Mouse (Mus musculus) adrenal gland, postnatal 14 days (tissue): ENCODE results near the gene Sgo1. TPM values are rescaled to one million over a fixed set of nuclear protein-coding genes. Genes with fewer than 3 reads are reported as not detected.
"Not testable (repeated sequence)": the region's sequence is repeated elsewhere in the genome, so short reads cannot be mapped to it uniquely, and the experiment has no call there.

Source experiments
- DNase-seq: peaks from one replicate; pipeline ENCODE4 v3.0.0; 2021; ENCODE audit warnings: mixed read lengths
- long read RNA-seq, 2 experiments: library from polyadenylated mRNA; stranded (forward); transcript quantifications; one replicate each; pipeline ENCODE4 v2.0.0; 2021
- total RNA-seq: library from RNA; stranded (reverse); gene quantifications from 2 replicates; pipeline ENCODE4 v1.2.3, GENCODE M21; 2021

Sgo1 gene
- 3.3 and 5.2 TPM in 2 replicates for total RNA-seq
- long read RNA-seq, experiment 1, transcript Sgo1-201 (9 exons, 3,628 nt): major isoform, 7 of 8 reads
- long read RNA-seq, experiment 1, partial matches to known transcripts: 0 of 8 reads
- long read RNA-seq, experiment 1, other reads (novel, unspliced or antisense): 1 of 8 reads
- long read RNA-seq, experiment 2, partial matches to known transcripts: 0 of 5 reads
- long read RNA-seq, experiment 2, other reads (novel, unspliced or antisense): 1 of 5 reads

DNA sequence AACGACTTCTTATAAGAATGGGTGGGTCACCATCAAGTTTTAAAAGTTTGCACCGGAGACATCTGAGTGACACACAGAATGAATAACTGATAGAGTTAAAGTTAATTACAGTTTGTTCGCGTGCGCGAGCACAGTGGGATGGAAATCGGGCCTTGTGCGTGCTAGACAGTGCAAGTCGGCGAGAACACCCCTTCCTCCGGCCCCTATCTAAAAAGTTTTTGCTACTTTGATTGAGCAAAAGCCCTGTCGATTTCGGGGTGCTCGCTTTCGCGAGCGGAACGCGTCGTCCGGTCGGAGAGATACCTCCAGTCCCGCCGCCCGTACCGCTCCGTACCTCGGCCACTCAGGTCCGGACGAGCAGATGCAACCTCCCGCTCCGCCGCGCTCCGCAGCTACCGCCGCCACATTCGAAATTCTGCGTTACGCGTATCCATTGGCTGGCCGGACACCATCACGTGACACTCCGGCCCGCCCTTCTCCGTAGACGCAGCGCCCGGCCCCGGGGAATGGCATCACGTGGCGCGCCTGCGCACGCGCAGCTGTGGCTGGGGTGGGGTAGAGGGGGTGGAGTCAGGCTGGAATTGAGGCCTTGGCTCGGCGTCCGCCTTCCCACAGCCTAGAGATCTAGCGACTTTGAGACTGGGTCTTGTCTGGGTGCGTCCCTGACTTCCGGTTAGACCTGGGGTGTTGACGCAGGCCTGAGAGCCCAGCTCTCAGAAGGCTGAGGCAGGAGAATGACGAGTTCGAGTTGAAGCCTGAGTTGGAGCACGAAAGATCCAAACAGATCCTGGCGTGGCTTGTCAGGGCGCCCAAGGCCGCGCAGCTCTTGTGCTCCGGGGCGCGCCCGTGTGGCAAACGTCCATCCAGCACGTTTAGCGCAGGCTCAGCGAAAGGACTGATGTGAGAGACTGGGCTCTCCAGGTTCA lies at the start of gene Sgo1:
Gene Sgo1 (minus strand): TSS at position 457 of the 926 bp plus-strand sequence.
- peak; percentile 99 for DNase-seq

GRCm38 (mm10) chr17:53718916-53719315 lies 29.8 kb upstream of the Sgo1 start:
- DNase-seq: not testable (repeated sequence)

- DNase-seq: no peak
Measured at GRCm38 (mm10) chr17:53718474-53718873, 29.3 kb upstream of the Sgo1 start.

DNA sequence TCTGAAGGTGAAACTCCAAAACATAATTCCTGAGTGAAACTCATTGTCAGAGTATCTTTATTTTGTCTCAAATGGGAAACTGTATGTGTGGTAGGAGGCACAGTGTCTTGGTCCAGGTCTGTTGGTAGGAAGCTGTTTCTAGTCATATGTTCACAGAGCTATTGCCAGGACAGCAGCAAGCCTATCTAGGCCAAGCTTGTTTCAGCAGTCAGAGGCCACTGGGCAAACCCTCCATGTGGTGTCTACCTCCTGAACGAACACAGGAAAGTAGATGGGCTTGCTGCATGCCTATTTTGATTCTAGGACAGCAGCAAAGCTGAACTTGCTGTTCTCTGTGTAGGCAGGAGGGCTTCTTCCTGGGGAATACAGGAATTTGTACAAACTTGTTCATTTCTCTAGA lies 26.0 kb upstream of the Sgo1 start:
- DNase-seq: not testable (repeated sequence)

- DNase-seq: no peak
Measured at GRCm38 (mm10) chr17:53714453-53714852, 25.3 kb upstream of the Sgo1 start.

DNA sequence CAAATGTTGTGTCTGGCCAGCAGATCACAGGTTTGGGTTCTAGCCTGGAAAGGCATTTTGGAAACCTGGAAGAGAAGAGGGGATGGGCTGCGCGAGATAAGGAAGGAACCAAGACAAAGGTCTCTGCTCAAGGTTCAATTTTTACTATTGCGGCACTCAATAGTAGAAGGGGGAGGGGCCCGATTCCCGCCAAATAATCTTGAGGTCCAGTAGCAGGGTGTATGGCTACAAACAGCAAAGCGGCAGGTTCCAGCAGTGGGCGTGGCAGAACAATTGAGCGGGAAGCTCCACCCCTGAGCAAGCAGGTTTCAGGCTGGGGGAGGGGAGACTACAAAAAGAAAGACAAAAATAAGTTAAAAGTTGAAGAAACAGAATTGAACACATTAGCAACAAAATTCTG lies 8.4 kb upstream of the Sgo1 start:
- not testable (repeated sequence) for DNase-seq

DNA sequence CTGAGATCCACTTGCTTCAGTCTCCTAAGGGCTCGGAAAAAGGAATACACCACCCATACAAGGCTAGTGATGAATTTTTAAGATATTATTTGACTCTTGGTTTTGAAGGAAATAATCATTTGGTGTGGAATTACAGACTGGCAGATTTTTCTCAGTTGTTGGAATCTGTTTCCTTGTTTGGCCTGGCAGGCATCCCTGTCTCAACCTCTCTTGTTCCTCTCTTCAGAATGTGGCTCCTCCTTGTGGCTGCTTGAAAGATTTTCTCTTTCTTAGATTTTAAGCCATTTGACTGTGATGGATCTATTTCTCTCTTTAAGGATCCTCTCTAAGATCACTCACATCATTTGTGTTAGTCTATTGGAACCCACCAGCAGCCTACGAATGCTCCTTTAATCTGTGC lies 4.9 kb upstream of the Sgo1 start:
- peak; percentile 49 for DNase-seq

DNA sequence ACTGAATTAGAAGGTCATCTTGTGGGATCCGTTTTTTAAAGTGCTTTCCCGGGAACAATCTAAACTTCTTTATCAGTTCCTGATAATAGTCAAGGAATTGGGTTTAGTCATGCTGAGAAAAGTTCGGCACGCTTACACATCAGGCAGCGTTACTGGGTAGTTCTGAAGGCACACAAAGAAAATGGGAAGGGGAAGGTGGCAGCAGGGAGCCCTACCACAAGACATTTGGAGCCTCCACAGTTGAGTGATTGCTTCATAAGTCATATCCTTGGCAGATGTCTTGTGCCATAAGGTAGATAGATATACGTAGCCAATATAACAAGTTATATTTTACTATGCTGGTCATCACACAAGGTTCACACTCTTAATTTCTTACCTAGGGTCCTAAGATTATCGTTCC lies 813 bp upstream of the Sgo1 start:
- no peak for DNase-seq

- no peak for DNase-seq
Measured at GRCm38 (mm10) chr17:53688321-53688720, 812 bp downstream of the Sgo1 start.

- DNase-seq: peak; percentile 27
Measured at GRCm38 (mm10) chr17:53678716-53679115, 10.4 kb downstream of the Sgo1 start.

GRCm38 (mm10) chr17:53670453-53670852 lies 18.7 kb downstream of the Sgo1 start:
- no peak for DNase-seq

- DNase-seq: no peak
Measured at GRCm38 (mm10) chr17:53664703-53665382, 24.3 kb downstream of the Sgo1 start.

GRCm38 (mm10) chr17:53664267-53664666 lies 24.9 kb downstream of the Sgo1 start:
- DNase-seq: no peak

DNA sequence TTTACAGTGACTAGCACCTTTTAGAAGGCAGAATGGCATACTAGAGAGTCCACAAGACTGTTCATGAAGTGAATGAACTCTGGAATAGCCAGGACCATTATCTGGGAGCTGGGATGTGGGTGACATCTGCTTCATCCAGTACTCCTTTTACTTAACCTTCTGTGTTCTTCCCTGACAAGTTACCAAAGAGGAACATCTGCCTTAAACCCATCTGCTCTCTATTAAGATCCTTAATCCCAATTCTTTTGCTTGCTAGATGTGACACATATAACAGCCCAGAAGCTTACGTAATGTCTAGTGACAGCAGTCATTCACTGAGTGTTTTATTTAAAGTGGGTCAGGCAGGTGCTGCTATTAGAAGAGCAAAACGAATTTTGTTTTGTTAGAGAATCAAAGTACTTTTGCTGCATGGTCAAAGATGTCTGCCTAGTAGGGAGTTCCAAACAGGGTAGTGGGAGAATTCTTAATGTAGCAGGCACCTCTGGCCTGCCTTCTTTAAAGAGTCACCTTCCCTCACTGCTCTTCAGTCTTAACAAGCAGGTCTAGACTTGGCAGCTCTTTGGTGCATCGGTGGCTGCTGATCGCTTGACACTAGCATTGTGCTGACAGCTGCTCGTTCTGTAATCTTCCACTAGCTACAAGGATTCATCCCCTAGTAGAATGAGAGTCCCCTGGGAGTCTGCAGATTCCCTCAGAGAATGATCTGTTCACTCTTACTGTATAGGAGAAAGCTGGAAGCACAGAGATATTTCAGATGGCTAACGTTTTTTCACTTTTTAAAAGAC lies 27.9 kb downstream of the Sgo1 start:
- no peak for DNase-seq

DNA sequence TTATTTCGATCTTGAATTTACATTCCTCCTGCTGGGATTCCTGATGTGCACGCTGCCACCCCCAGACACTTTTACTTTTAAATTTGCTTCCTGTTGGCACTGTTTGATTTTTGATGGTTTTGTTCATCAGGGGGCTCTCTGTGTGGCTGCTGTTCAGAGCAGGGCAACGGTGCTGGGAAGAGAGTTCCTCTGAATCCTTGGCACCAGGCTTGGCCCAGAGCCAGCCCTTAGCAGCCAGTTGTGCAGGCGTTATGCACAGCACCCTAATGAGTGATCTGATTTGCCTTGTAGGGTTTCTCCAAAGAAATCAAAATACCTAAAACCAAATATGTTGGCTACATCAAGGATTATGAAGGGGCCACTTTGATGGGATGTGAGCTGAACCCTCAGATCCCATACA lies 29.4 kb downstream of the Sgo1 start:
- DNase-seq: peak; percentile 34

GRCm38 (mm10) chr17:53659230-53659629 lies 29.9 kb downstream of the Sgo1 start:
- no peak for DNase-seq

DNA sequence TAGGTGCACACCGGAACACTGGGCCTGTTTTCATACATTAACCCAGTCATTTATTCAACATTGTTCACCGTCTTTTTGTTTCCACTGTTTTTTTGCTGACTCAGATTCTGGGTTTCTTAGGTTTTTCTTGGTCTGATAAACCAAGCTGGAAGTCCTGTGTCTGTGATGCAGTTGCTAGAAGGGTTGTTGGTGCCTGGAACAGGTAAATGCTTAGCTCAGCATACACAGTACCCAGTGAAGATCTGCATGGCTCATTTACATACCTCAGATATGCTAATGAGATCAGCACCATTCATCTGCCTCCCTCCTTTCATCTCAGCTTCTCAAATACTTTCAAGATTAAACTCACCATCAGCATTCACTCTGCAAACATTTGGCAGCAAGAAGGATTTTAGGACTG lies 30.5 kb downstream of the Sgo1 start:
- DNase-seq: no peak

DNA sequence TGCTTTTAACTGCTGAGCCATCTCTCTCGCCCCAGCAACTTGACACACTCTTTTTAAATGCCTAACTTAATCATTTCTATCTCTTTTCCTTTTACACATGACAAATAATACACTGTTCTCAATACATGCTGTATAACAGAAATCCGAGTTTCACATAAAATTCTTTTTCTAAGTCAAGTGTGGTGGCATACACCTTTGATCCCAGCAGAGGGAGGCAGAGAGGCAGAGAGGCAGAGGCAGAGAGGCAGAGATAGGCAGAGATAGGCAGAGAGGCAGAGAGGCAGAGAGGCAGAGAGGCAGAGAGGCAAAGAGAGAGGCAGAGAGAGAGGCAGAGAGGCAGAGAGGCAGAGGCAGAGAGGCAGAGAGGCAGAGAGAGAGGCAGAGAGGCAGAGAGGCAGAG lies 31.7 kb downstream of the Sgo1 start:
- DNase-seq: peak; percentile 43

DNA sequence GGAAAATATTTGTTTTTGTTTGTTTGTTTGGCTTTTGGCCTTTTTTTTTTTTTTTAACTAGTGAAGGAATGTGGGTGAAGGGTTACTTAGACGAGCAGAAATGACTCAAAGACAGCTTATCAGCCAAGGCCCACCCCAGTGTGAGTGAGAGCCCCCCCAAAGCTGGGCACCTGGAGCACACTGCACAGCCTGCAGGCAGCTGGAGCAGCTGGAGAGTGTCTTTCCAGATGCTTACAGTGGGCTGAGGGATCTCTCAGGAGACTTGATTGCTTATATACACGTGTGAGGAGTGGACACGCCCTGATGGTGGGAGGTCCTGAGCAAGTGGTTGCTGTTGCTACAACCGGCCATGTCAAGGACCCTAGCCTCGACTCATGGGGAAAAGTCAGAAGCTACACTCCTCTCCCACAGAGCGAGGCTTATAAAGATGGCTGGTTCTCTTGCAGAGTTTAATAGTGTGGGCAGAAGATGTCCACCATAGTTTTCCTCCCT lies 32.7 kb downstream of the Sgo1 start:
- DNase-seq: no peak

DNA sequence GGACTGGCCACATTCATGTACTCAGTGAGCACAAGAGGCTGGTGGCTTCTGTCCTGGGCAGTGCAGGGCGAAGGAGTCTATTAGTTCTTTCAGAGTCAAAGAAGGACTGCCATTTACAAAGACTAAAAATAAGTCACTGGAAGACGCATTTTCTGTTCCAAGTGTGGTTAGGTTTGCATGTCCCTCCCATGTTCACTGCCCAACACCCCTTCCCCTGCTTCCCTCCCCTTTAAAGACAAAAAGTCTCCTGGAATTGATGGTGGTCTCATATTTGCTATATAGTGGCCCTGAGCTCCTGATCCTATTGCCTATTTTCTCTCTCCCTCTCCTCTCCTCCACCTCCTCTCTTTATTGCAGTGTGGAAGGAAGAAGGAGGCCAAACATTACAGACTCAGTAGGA lies 33.2 kb downstream of the Sgo1 start:
- no peak for DNase-seq

DNA sequence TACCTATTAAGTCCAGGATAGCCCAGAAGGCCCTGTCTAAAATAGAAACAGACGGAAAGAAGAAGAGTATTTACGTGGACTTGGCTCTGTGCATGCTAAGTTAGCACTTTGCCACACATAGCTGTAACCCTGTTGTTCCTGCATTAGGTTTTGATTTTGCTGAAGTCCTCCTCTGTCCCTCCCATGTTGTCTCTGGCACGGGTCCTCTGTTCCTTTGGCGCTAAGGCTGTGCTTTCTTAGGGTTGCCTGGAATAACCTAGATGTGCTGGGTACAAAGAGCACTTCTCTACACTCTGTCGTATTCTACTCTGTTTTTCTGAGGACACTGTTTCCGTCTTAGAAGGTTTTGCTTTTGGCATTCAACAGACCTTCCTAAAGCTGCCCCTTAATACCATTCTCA lies 34.1 kb downstream of the Sgo1 start:
- DNase-seq: peak; percentile 47

- DNase-seq: no peak
Measured at GRCm38 (mm10) chr17:53654596-53654995, 34.5 kb downstream of the Sgo1 start.
